Mouse (Mus musculus) R1 (cell line): ENCODE results near the gene Klhl18.
A peak's percentile ranks its signal among the peaks of the same experiment; 100 is the strongest.
"Not testable (repeated sequence)": the region's sequence is repeated elsewhere in the genome, so short reads cannot be mapped to it uniquely, and the experiment has no call there.

Source experiments
- DNase-seq: peaks from one replicate; pipeline ENCODE4 v3.0.0-alpha.2; 2018; ENCODE audit warnings: low read depth, low spot score

The Klhl18 gene

GRCm38 (mm10) chr9:110419511-110420112 lies 56.9 kb downstream of the Klhl18 start, which contains the start of gene Ngp:
Ngp (plus strand) TSS chr9:110419747.
- DNase-seq: no peak

- DNase-seq: peak; percentile 47
Measured at GRCm38 (mm10) chr9:110413785-110414184, 62.7 kb downstream of the Klhl18 start.

GRCm38 (mm10) chr9:110412926-110413325 lies 63.6 kb downstream of the Klhl18 start:
- no peak for DNase-seq

GRCm38 (mm10) chr9:110410908-110411887 lies 65.3 kb downstream of the Klhl18 start:
- peak; percentile 88 for DNase-seq

GRCm38 (mm10) chr9:110408099-110408773 lies 68.3 kb downstream of the Klhl18 start, which contains the start of gene Ptpn23:
Ptpn23 (minus strand) TSS chr9:110408213.
- peak; percentile 98 for DNase-seq

- peak; percentile 38 for DNase-seq
Measured at GRCm38 (mm10) chr9:110407311-110408098, 69.0 kb downstream of the Klhl18 start.

GRCm38 (mm10) chr9:110403240-110403639 lies 73.3 kb downstream of the Klhl18 start:
- peak; percentile 59 for DNase-seq

- no peak for DNase-seq
Measured at GRCm38 (mm10) chr9:110402731-110403130, 73.8 kb downstream of the Klhl18 start.

GRCm38 (mm10) chr9:110400650-110401049 lies 75.8 kb downstream of the Klhl18 start:
- DNase-seq: peak; percentile 67

- DNase-seq: no peak
Measured at GRCm38 (mm10) chr9:110393295-110393694, 83.2 kb downstream of the Klhl18 start.

- DNase-seq: no peak
Measured at GRCm38 (mm10) chr9:110390843-110391242, 85.7 kb downstream of the Klhl18 start.

GRCm38 (mm10) chr9:110388011-110388410 lies 88.5 kb downstream of the Klhl18 start:
- no peak for DNase-seq

- DNase-seq: no peak
Measured at GRCm38 (mm10) chr9:110384369-110384929, 92.0 kb downstream of the Klhl18 start.

- no peak for DNase-seq
Measured at GRCm38 (mm10) chr9:110381292-110381691, 95.2 kb downstream of the Klhl18 start.

- DNase-seq: peak; percentile 73
Measured at GRCm38 (mm10) chr9:110380662-110381061, 95.8 kb downstream of the Klhl18 start.

GRCm38 (mm10) chr9:110379361-110379760 lies 97.1 kb downstream of the Klhl18 start:
- DNase-seq: no peak

GRCm38 (mm10) chr9:110377655-110378054 lies 98.8 kb downstream of the Klhl18 start:
- DNase-seq: not testable (repeated sequence)
